Mouse (Mus musculus) CH12.LX (cell line): Measurements from ENCODE around the gene Rdh9. TPM values are rescaled to one million over a fixed set of nuclear protein-coding genes. Genes with fewer than 3 reads are reported as not detected.

ENCODE experiments used
- DNase-seq: peaks from one replicate; pipeline ENCODE4 v3.0.0-alpha.2; 2013; ENCODE audit errors: extremely low read depth
- H3K27ac ChIP-seq: 2 replicates; pipeline ENCODE4 v1.5.1; 2012; ENCODE audit warnings: low read depth, mild to moderate bottlenecking, control low read depth, moderate library complexity; ENCODE audit not compliant: insufficient read depth
- H3K27me3 ChIP-seq: replicated peaks from 2 replicates; pipeline ENCODE3; 2012; ENCODE audit warnings: inconsistent platforms
- H3K36me3 ChIP-seq, 2 experiments: replicated peaks in 1 of 2; 2 replicates each; pipeline versions ENCODE3 to v1.6.1; 2012; ENCODE audit warnings: inconsistent platforms in 1 of 2, low read length in 1 of 2, mild to moderate bottlenecking in 1 of 2, mixed read lengths in 1 of 2, moderate library complexity in 1 of 2; ENCODE audit not compliant: control insufficient read depth in 1 of 2, insufficient read depth in 1 of 2
- H3K4me1 ChIP-seq, 2 experiments: 2 replicates each; pipeline ENCODE4 v1.6.1; 2012; ENCODE audit warnings: inconsistent platforms in 1 of 2, moderate library complexity in 1 of 2; ENCODE audit not compliant: insufficient read depth in 2 of 2, control insufficient read depth in 1 of 2
- H3K4me2 ChIP-seq: 2 replicates; pipeline ENCODE4 v1.6.1; 2012; ENCODE audit warnings: low read depth, mild to moderate bottlenecking, control low read depth; ENCODE audit not compliant: poor library complexity, insufficient read depth, severe bottlenecking
- H3K4me3 ChIP-seq, 3 experiments: fragments of 150-350 bp in 1 of 3; sonication (generic) in 1 of 3; replicated peaks in 1 of 3; 2 replicates each; pipeline versions ENCODE3 to v1.5.1; 2011 to 2012; ENCODE audit warnings: low read depth in 2 of 3, low read length in 2 of 3, mild to moderate bottlenecking in 2 of 3, moderate library complexity in 2 of 3, control low read depth in 1 of 3, improper control_type of control experiment in 1 of 3, inconsistent platforms in 1 of 3, mixed read lengths in 1 of 3; ENCODE audit not compliant: poor library complexity in 1 of 3
- H3K79me2 ChIP-seq: replicated peaks from 2 replicates; pipeline ENCODE4 v1.6.1; 2012; ENCODE audit warnings: mild to moderate bottlenecking, moderate library complexity; ENCODE audit not compliant: control insufficient read depth, poor library complexity, insufficient read depth, severe bottlenecking; ENCODE audit errors: extremely low read depth
- H3K9ac ChIP-seq: 2 replicates; pipeline ENCODE4 v1.6.1; 2012; ENCODE audit warnings: low read depth, mild to moderate bottlenecking, control low read depth, moderate library complexity; ENCODE audit not compliant: insufficient read depth
- H3K9me3 ChIP-seq: replicated peaks from 2 replicates; pipeline ENCODE3; 2012; ENCODE audit warnings: low read length, inconsistent platforms, mixed read lengths
- BHLHE40 ChIP-seq: IDR thresholded peaks from 2 replicates; pipeline ENCODE4 v1.6.1; 2011; ENCODE audit warnings: mild to moderate bottlenecking, low read depth, low read length, improper control_type of control experiment
- CHD1 ChIP-seq: IDR thresholded peaks from 2 replicates; pipeline ENCODE4 v1.6.1; 2012; ENCODE audit warnings: low read depth, low read length, improper control_type of control experiment, inconsistent platforms
- CHD2 ChIP-seq: IDR thresholded peaks from 2 replicates; pipeline ENCODE4 v1.6.1; 2011; ENCODE audit warnings: low read length, improper control_type of control experiment
- CTCF ChIP-seq, 2 experiments: IDR thresholded peaks in 1 of 2; conservative IDR thresholded peaks in 1 of 2; 2 replicates each; pipeline ENCODE4 v1.5.1; 2011 to 2012; ENCODE audit warnings: low read depth in 2 of 2, low read length in 2 of 2, improper control_type of control experiment in 1 of 2, inconsistent platforms in 1 of 2, mild to moderate bottlenecking in 1 of 2, moderate library complexity in 1 of 2
- E2F4 ChIP-seq: IDR thresholded peaks from 2 replicates; pipeline ENCODE4 v1.6.1; 2011; ENCODE audit warnings: low read depth, low read length, improper control_type of control experiment; ENCODE audit not compliant: insufficient replicate concordance
- ELF1 ChIP-seq: IDR thresholded peaks from 2 replicates; pipeline ENCODE4 v1.6.1; 2014; ENCODE audit warnings: low read depth, mild to moderate bottlenecking, inconsistent platforms, low read length, improper control_type of control experiment
- EP300 ChIP-seq: IDR thresholded peaks from 2 replicates; pipeline ENCODE4 v1.6.1; 2011; ENCODE audit warnings: low read length, improper control_type of control experiment
- ETS1 ChIP-seq: conservative IDR thresholded peaks from 2 replicates; pipeline ENCODE4 v1.6.1; 2012; ENCODE audit warnings: low read depth, mild to moderate bottlenecking, inconsistent platforms, low read length, improper control_type of control experiment, moderate library complexity
- HCFC1 ChIP-seq: IDR thresholded peaks from 2 replicates; pipeline ENCODE4 v1.6.1; 2012; ENCODE audit warnings: low read depth, mild to moderate bottlenecking, inconsistent platforms, low read length, improper control_type of control experiment
- JUN ChIP-seq: IDR thresholded peaks from 2 replicates; pipeline ENCODE4 v1.6.1; 2011; ENCODE audit warnings: low read depth, mild to moderate bottlenecking, low read length, improper control_type of control experiment, moderate library complexity; ENCODE audit not compliant: insufficient read depth
- MAFK ChIP-seq: IDR thresholded peaks from 2 replicates; pipeline ENCODE4 v1.6.1; 2011; ENCODE audit warnings: low read length, improper control_type of control experiment; ENCODE audit not compliant: insufficient replicate concordance
- MAX ChIP-seq: IDR thresholded peaks from 2 replicates; pipeline ENCODE4 v1.6.1; 2011; ENCODE audit warnings: low read length, improper control_type of control experiment
- MEF2A ChIP-seq: IDR thresholded peaks from 2 replicates; pipeline ENCODE4 v1.6.1; 2014; ENCODE audit warnings: low read depth, mild to moderate bottlenecking, inconsistent platforms, low read length, improper control_type of control experiment, borderline replicate concordance
- MXI1 ChIP-seq: IDR thresholded peaks from 2 replicates; pipeline ENCODE4 v1.6.1; 2011; ENCODE audit warnings: mild to moderate bottlenecking, low read depth, low read length, improper control_type of control experiment
- POLR2A ChIP-seq: IDR thresholded peaks from 2 replicates; pipeline ENCODE4 v1.6.1; 2011; ENCODE audit warnings: low read depth, mild to moderate bottlenecking, improper control_type of control experiment, low read length
- RAD21 ChIP-seq: IDR thresholded peaks from 2 replicates; pipeline ENCODE4 v1.6.1; 2011; ENCODE audit warnings: low read depth, mild to moderate bottlenecking, low read length, improper control_type of control experiment, moderate library complexity
- RCOR1 ChIP-seq: conservative IDR thresholded peaks from 2 replicates; pipeline ENCODE4 v1.6.1; 2012; ENCODE audit warnings: low read depth, mild to moderate bottlenecking, inconsistent platforms, low read length, improper control_type of control experiment
- SMC3 ChIP-seq: IDR thresholded peaks from 2 replicates; pipeline ENCODE4 v1.6.1; 2011; ENCODE audit warnings: low read depth, low read length, improper control_type of control experiment
- TBP ChIP-seq: conservative IDR thresholded peaks from 2 replicates; pipeline ENCODE4 v1.6.1; 2011; ENCODE audit warnings: low read depth, low read length, improper control_type of control experiment
- TCF12 ChIP-seq: IDR thresholded peaks from 2 replicates; pipeline ENCODE4 v1.6.1; 2014; ENCODE audit warnings: low read depth, mild to moderate bottlenecking, inconsistent platforms, low read length, improper control_type of control experiment
- UBTF ChIP-seq: IDR thresholded peaks from 2 replicates; pipeline ENCODE4 v1.6.1; 2012; ENCODE audit warnings: low read depth, mild to moderate bottlenecking, inconsistent platforms, low read length, improper control_type of control experiment, moderate library complexity
- USF1 ChIP-seq: IDR thresholded peaks from 2 replicates; pipeline ENCODE4 v1.6.1; 2014; ENCODE audit warnings: low read depth, mild to moderate bottlenecking, inconsistent platforms, low read length, improper control_type of control experiment
- ZKSCAN1 ChIP-seq: IDR thresholded peaks from 2 replicates; pipeline ENCODE4 v1.6.1; 2012; ENCODE audit warnings: low read depth, inconsistent platforms, low read length, improper control_type of control experiment, borderline replicate concordance
- ZMIZ1 ChIP-seq: IDR thresholded peaks from 2 replicates; pipeline ENCODE4 v1.6.1; 2012; ENCODE audit warnings: low read depth, mild to moderate bottlenecking, inconsistent platforms, low read length, improper control_type of control experiment
- ZNF384 ChIP-seq: IDR thresholded peaks from 2 replicates; pipeline ENCODE4 v1.6.1; 2012; ENCODE audit warnings: low read depth, low read length, improper control_type of control experiment, inconsistent platforms
- dilution Hi-C: fragments of 300-500 bp; cut with MboI; formaldehyde crosslinking; loops from 2 replicates; pipeline ENCODE4 v1.14.3; 2020; ENCODE audit warnings: low sequenced_read_pairs; ENCODE audit not compliant: extremely low pct_unique_long_range_greater_than_20kb, extremely low pct_ligation_motif_present
- in situ Hi-C: fragments of 300-500 bp; cut with MboI; formaldehyde crosslinking; loops from 3 replicates; pipeline ENCODE4 v1.14.3; 2019; ENCODE audit warnings: low sequenced_read_pairs, low pct_ligation_motif_present, low pct_unique_long_range_greater_than_20kb, mixed read lengths
- polyA plus RNA-seq: library from polyadenylated mRNA; unstranded; fragments of >175 nt; gene quantifications from 2 replicates; pipeline ENCODE4 v1.2.1, GENCODE M21; 2012; ENCODE audit warnings: low read depth; ENCODE audit not compliant: insufficient read length
- total RNA-seq, 2 experiments: library from RNA; depleted of rRNA; stranded (reverse); fragments of 300-350 nt in 1 of 2; fragments of >200 nt in 1 of 2; gene quantifications; 2 replicates each; pipeline ENCODE4 v1.2.3; 2012 to 2014

Gene Rdh9
- total RNA-seq (2012; rRNA removed) (not detected in 2 replicates), total RNA-seq (2014; rRNA removed) (not detected in 2 replicates), polyA plus RNA-seq (0.09 TPM in 1 of 2 replicates, not detected in the other)

- Histone ChIP-seq H3K27me3 (peaks cover 31% of the 10 kb centered on the region), H3K4me3 (no peak within 1 kb of the TSS), H3K9ac (no peak within 1 kb of the TSS), H3K79me2 (no peaks in the 10 kb centered on the region), H3K27ac (no peak within 1 kb of the TSS), H3K4me1 (no peaks in the 10 kb centered on the region), H3K9me3 (no peaks in the 10 kb centered on the region), H3K4me2 (no peak within 1 kb of the TSS), H3K36me3 (no peaks in the 10 kb centered on the region)
- no peak for DNase-seq
- in situ Hi-C loops (no loop called here), dilution Hi-C loops (no loop called here)
- no peak for TF ChIP-seq RAD21
- no peak for TF ChIP-seq ZMIZ1
- no peak for TF ChIP-seq CHD1
- TF ChIP-seq UBTF, result no peak
- no peak for TF ChIP-seq SMC3
- TF ChIP-seq JUN, result no peak
- no peak for TF ChIP-seq CHD2
- TF ChIP-seq POLR2A, result no peak
- TF ChIP-seq CTCF (conservative IDR thresholded peaks at IDR 0.05 in 1 of 2, IDR thresholded peaks at IDR 0.05 in 1 of 2; ENCODE audit: low read depth in 2 of 2, low read length in 2 of 2), result no peak
- TF ChIP-seq MXI1, result no peak
- TF ChIP-seq ZKSCAN1, result no peak
- TF ChIP-seq BHLHE40, result no peak
- TF ChIP-seq RCOR1, result no peak
- no peak for TF ChIP-seq E2F4
- no peak for TF ChIP-seq HCFC1
Measured at GRCm38 (mm10) chr10:127776011-127776410, at the start of gene Rdh9. Gene Rdh9, plus strand, starts transcription at chr10:127776386.

- H3K9ac ChIP-seq, result no peak overlapping the region
- no peaks in the 10 kb centered on the region for H3K36me3 ChIP-seq
- no peak for DNase-seq
- no peak overlapping the region for H3K4me2 ChIP-seq
- no peak overlapping the region for H3K4me3 ChIP-seq
- TF ChIP-seq TBP (no peak), ZNF384 (no peak), MAFK (no peak), RAD21 (no peak), USF1 (no peak), CHD1 (no peak), TCF12 (no peak), CTCF (conservative IDR thresholded peaks at IDR 0.05 in 1 of 2, IDR thresholded peaks at IDR 0.05 in 1 of 2; ENCODE audit: low read depth in 2 of 2, low read length in 2 of 2) (no peak), JUN (no peak), EP300 (no peak), MEF2A (no peak), ETS1 (no peak), CHD2 (no peak), MAX (no peak), ELF1 (no peak)
- in situ Hi-C loops (loop anchor here (25.0 kb wide), 1 partner anchor 209 kb away; no protein-coding TSS in a partner anchor), dilution Hi-C loops (no loop called here)
- H3K4me1 ChIP-seq, result peaks cover 10 to 14% of the 10 kb centered on the region in 2 experiments
- peaks cover 51% of the 10 kb centered on the region for H3K27me3 ChIP-seq
- H3K27ac ChIP-seq, result no peak overlapping the region
- no peaks in the 10 kb centered on the region for H3K9me3 ChIP-seq
- H3K79me2 ChIP-seq, result no peaks in the 10 kb centered on the region
Measured at GRCm38 (mm10) chr10:127728437-127728836, 47.7 kb upstream of the Rdh9 start.
